Mouse (Mus musculus): ENCODE measurements around the gene Gemin7.

DNA sequence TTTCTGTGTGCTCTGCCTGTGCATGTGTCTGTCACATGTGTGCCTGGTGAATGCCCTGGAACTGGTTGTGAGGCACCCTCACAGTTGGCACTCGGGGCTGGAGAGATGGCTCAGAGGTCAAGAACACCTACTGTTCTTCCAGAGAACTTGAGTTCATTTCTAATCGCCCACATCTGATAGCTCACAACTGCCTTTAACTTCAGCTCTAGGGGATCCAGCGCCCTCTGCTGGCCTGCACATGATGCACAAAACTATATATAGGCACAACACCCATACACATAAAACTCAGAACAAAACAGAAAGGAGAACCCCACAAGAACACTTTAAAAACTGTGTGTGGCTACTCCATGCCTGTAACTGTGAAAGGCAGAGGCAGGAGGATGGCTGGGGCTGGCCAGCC, 11.8 kb upstream of the Gemin7 start:
- TF ChIP-seq POLR2A (IDR thresholded peaks at IDR 0.05; ENCODE audit: borderline replicate concordance, low read depth, low read length) (no peak), CTCF (IDR thresholded peaks at IDR 0.05; ENCODE audit: low read depth, low read length) (peak; percentile 44; the same call in 1 of the 2 replicates)
